Mouse (Mus musculus) thymus, adult 2 months (tissue): Measurements from ENCODE around the gene Gse1.

Experiments used
- CTCF ChIP-seq: fragments of 200-500 bp; IDR thresholded peaks from 2 replicates; pipeline ENCODE4 v1.5.1; 2012; ENCODE audit warnings: mild to moderate bottlenecking, control low read depth, low read length, moderate library complexity, borderline replicate concordance; ENCODE audit not compliant: control insufficient read depth, poor library complexity, insufficient read depth; ENCODE audit errors: extremely low read depth
- POLR2A ChIP-seq: fragments of 200-500 bp; IDR thresholded peaks from 2 replicates; pipeline ENCODE4 v1.6.1; 2012; ENCODE audit warnings: mild to moderate bottlenecking, low read length, control low read depth, moderate library complexity; ENCODE audit not compliant: control insufficient read depth, poor library complexity, insufficient read depth; ENCODE audit errors: extremely low read depth

DNA sequence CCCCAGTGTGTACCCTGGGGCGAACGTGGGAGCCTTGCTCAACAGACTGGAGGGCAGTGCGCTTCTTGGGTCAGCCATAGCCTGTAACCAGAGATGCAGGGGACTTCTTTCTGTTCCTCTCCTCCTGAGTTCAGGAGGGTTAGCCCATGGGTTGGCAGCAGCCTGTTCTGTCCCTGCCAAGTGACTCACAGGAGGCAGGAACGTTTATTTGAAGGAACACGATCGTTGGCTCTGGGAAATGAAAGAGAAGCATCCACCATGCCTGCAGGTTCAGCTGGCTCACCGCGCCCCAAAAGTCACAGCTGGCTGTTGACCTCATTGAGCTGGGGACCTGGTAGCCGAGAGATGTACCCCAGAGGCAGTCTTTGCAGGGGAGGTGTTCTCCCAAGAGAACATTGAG lies 80.3 kb downstream of the Gse1 start:
- TF ChIP-seq POLR2A (no peak), CTCF (no peak)
